Mouse (Mus musculus): ENCODE measurements around the gene 4930435E12Rik. TPM values are rescaled to one million over a fixed set of nuclear protein-coding genes. Genes with fewer than 3 reads are reported as not detected.

The 4930435E12Rik gene
- total and polyA plus RNA-seq, 3 experiments = not detected

- no peak for DNase-seq (ENCODE audit: low read depth, low spot score)
- TF ChIP-seq MAZ (IDR thresholded peaks at IDR 0.05; ENCODE audit: low read depth, low read length) (no peak), USF2 (IDR thresholded peaks at IDR 0.05; ENCODE audit: borderline replicate concordance in 1 of 2, insufficient read depth in 1 of 2, low read depth in 1 of 2, low read length in 2 of 2) (no peak), MAX (IDR thresholded peaks at IDR 0.05; ENCODE audit: low read length) (no peak), TAL1 (IDR thresholded peaks at IDR 0.05; ENCODE audit: low read length) (no peak), RAD21 (IDR thresholded peaks at IDR 0.05; ENCODE audit: low read depth, low read length) (no peak), MEF2A (IDR thresholded peaks at IDR 0.05; ENCODE audit: extremely low read depth, insufficient replicate concordance, low read depth, low read length, poor library complexity, severe bottlenecking) (no peak), E2F4 (IDR thresholded peaks at IDR 0.05; ENCODE audit: borderline replicate concordance, low read depth, low read length) (no peak), CHD1 (IDR thresholded peaks at IDR 0.05; ENCODE audit: low read depth, low read length) (no peak), BHLHE40 (IDR thresholded peaks at IDR 0.05; ENCODE audit: borderline replicate concordance, low read depth, low read length) (no peak), POLR2AphosphoS5 (IDR thresholded peaks at IDR 0.05; ENCODE audit: borderline replicate concordance, low read depth, low read length) (no peak), HCFC1 (IDR thresholded peaks at IDR 0.05; ENCODE audit: low read depth, low read length) (no peak), CHD2 (IDR thresholded peaks at IDR 0.05; ENCODE audit: low read length) (no peak), ZC3H11A (IDR thresholded peaks at IDR 0.05; ENCODE audit: low read depth, low read length) (no peak)
- Histone ChIP-seq H3K27ac (ENCODE audit: control insufficient read depth, low read depth, low read length) (no peak overlapping the region), H3K79me2 (ENCODE audit: control insufficient read depth, insufficient read depth, low read length, poor library complexity) (no peaks in the 10 kb centered on the region), H3K4me1 (ENCODE audit: control insufficient read depth in 1 of 2, insufficient read depth in 2 of 2, low read length in 2 of 2) (no peaks in the 10 kb centered on the region), H3K9ac (ENCODE audit: control insufficient read depth, low read depth, low read length, poor library complexity, severe bottlenecking) (no peak overlapping the region), H3K36me3 (ENCODE audit: control insufficient read depth in 1 of 2, insufficient read depth in 2 of 2, low read length in 2 of 2) (no peaks in the 10 kb centered on the region), H3K9me3 (replicated peaks; ENCODE audit: insufficient read depth, low read length) (no peaks in the 10 kb centered on the region), H3K4me3 (ENCODE audit: control insufficient read depth in 1 of 2, insufficient read depth in 1 of 2, low read depth in 2 of 2, low read length in 2 of 2) (no peak overlapping the region), H3K27me3 (ENCODE audit: control insufficient read depth in 1 of 2, insufficient read depth in 2 of 2, low read length in 2 of 2) (no peaks in the 10 kb centered on the region)
Observed at GRCm38 (mm10) chr16:38785301-38785700, 43.2 kb downstream of the 4930435E12Rik start.

- H3K4me1 ChIP-seq (ENCODE audit: control insufficient read depth in 1 of 2, insufficient read depth in 2 of 2, low read length in 2 of 2) = no peaks in the 10 kb centered on the region
- H3K79me2 ChIP-seq (ENCODE audit: control insufficient read depth, insufficient read depth, low read length, poor library complexity) = no peaks in the 10 kb centered on the region
- H3K27ac ChIP-seq (ENCODE audit: control insufficient read depth, low read depth, low read length) = no peak overlapping the region
- TF ChIP-seq ZKSCAN1 (IDR thresholded peaks at IDR 0.05; ENCODE audit: low read depth, low read length) = no peak
- TF ChIP-seq JUND (IDR thresholded peaks at IDR 0.05; ENCODE audit: low read depth, low read length) = no peak
- TF ChIP-seq CTCF (IDR thresholded peaks at IDR 0.05 in 2 of 3, conservative IDR thresholded peaks at IDR 0.05 in 1 of 3; ENCODE audit: control insufficient read depth in 1 of 3, insufficient read depth in 1 of 3, low read depth in 2 of 3, low read length in 3 of 3, poor library complexity in 1 of 3, severe bottlenecking in 1 of 3) = no peak
- no peak for TF ChIP-seq MEF2A (IDR thresholded peaks at IDR 0.05; ENCODE audit: extremely low read depth, insufficient replicate concordance, low read depth, low read length, poor library complexity, severe bottlenecking)
- no peak for TF ChIP-seq MAFK (IDR thresholded peaks at IDR 0.05; ENCODE audit: borderline replicate concordance, low read depth, low read length)
- no peak for TF ChIP-seq BHLHE40 (IDR thresholded peaks at IDR 0.05; ENCODE audit: borderline replicate concordance, low read depth, low read length)
- no peak for TF ChIP-seq RAD21 (IDR thresholded peaks at IDR 0.05; ENCODE audit: low read depth, low read length)
- no peak for TF ChIP-seq MAZ (IDR thresholded peaks at IDR 0.05; ENCODE audit: low read depth, low read length)
- TF ChIP-seq RCOR1 (IDR thresholded peaks at IDR 0.05; ENCODE audit: low read depth, low read length) = no peak
- no peak for TF ChIP-seq KAT2A (conservative IDR thresholded peaks at IDR 0.05; ENCODE audit: low read depth, low read length)
- TF ChIP-seq GABPA (IDR thresholded peaks at IDR 0.05; ENCODE audit: low read depth, low read length) = no peak
- TF ChIP-seq ELF1 (IDR thresholded peaks at IDR 0.05; ENCODE audit: low read depth, low read length) = no peak
- TF ChIP-seq EP300 (IDR thresholded peaks at IDR 0.05; ENCODE audit: low read depth in 1 of 2, low read length in 2 of 2) = no peak
- TF ChIP-seq TCF12 (IDR thresholded peaks at IDR 0.05; ENCODE audit: low read depth, low read length) = no peak
- no peak for TF ChIP-seq POLR2AphosphoS5 (IDR thresholded peaks at IDR 0.05; ENCODE audit: borderline replicate concordance, low read depth, low read length)
- no peak for TF ChIP-seq HCFC1 (IDR thresholded peaks at IDR 0.05; ENCODE audit: low read depth, low read length)
- H3K9ac ChIP-seq (ENCODE audit: control insufficient read depth, low read depth, low read length, poor library complexity, severe bottlenecking) = no peak overlapping the region
- H3K36me3 ChIP-seq (ENCODE audit: control insufficient read depth in 1 of 2, insufficient read depth in 2 of 2, low read length in 2 of 2) = no peaks in the 10 kb centered on the region
- no peaks in the 10 kb centered on the region for H3K9me3 ChIP-seq (replicated peaks; ENCODE audit: insufficient read depth, low read length)
- no peak for DNase-seq (ENCODE audit: low read depth, low spot score)
- no peaks in the 10 kb centered on the region for H3K27me3 ChIP-seq (ENCODE audit: control insufficient read depth in 1 of 2, insufficient read depth in 2 of 2, low read length in 2 of 2)
- no peak overlapping the region for H3K4me3 ChIP-seq (ENCODE audit: control insufficient read depth in 1 of 2, insufficient read depth in 1 of 2, low read depth in 2 of 2, low read length in 2 of 2)
Observed at GRCm38 (mm10) chr16:38782524-38783067, 46.0 kb downstream of the 4930435E12Rik start.

All from MEL (cell line).